Mouse (Mus musculus): Measurements from ENCODE around the gene Fkbp6. TPM values are rescaled to one million over a fixed set of nuclear protein-coding genes. Genes with fewer than 3 reads are reported as not detected.

Gene Fkbp6
- polyA plus RNA-seq, 1 experiment from 2014 or later: not detected

GRCm38 (mm10) chr5:135269451-135269850, 80.4 kb downstream of the Fkbp6 start:
- Histone ChIP-seq H3K4me2 (no peak overlapping the region), H3K27ac (no peak overlapping the region), H3K4me3 (no peak overlapping the region), H3K9ac (no peak overlapping the region), H3K27me3 (no peaks in the 10 kb centered on the region), H3K36me3 (ENCODE audit: poor library complexity, severe bottlenecking) (no peaks in the 10 kb centered on the region), H3K4me1 (peaks cover 34% of the 10 kb centered on the region), H3K9me3 (replicated peaks) (no peaks in the 10 kb centered on the region)
- no peak for ATAC-seq
- WGBS: 90% methylated on average over 8 of the region's 8 CpGs

GRCm38 (mm10) chr5:135264548-135264947, 85.3 kb downstream of the Fkbp6 start:
- WGBS: 57% methylated on average over 9 of the region's 9 CpGs
- H3K9ac ChIP-seq: peak overlapping the region; percentile 40; the same call in 1 of the 2 replicates
- H3K27ac ChIP-seq: peak overlapping the region; percentile 72
- peaks cover 26% of the 10 kb centered on the region for H3K4me1 ChIP-seq
- H3K4me3 ChIP-seq: no peak overlapping the region
- H3K9me3 ChIP-seq (replicated peaks): no peaks in the 10 kb centered on the region
- no peaks in the 10 kb centered on the region for H3K27me3 ChIP-seq
- no peaks in the 10 kb centered on the region for H3K36me3 ChIP-seq (ENCODE audit: poor library complexity, severe bottlenecking)
- 0 out of 2 replicates have a peak, but pooled peaks have one; percentile 10 for ATAC-seq
- H3K4me2 ChIP-seq: peak overlapping the region; percentile 34; the same call in 1 of the 2 replicates

DNA sequence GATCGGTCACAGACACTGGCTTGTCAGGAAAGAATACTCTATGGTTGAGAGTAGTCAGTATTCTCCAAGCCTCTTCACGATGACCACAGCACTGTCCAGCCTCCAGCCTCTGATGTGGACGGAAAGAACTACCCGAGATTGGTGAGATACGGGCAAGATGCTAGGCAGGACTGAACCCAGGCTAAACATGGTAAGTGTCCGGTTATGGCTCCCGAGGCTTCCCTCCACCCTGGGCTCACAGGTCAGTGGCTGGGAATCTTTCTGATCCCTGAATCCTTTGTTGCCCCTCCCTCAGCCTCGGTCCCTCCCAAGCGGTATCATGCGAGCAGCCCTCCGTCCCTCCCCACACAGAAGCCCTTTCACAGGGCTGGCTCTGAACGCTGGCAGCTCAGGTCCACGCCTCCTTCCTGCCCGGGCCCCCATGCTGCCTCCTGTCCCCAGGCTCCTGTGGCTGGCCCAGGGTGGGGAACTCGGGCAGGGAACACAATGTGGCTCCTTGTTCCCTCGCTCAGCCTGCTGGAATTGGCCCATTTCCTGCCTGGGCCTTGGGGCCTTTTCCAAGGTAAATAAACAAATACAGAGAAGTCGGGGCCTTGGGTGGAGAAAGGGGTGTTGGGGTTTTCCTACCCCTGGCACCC, 85.9 kb downstream of the Fkbp6 start:
- Histone ChIP-seq H3K27ac (peak overlapping the region; percentile 72), H3K4me3 (no peak overlapping the region), H3K4me1 (peaks cover 29% of the 10 kb centered on the region), H3K9ac (peak overlapping the region; percentile 40; the same call in 1 of the 2 replicates), H3K9me3 (replicated peaks) (no peaks in the 10 kb centered on the region), H3K27me3 (no peaks in the 10 kb centered on the region), H3K4me2 (peak overlapping the region; percentile 34), H3K36me3 (ENCODE audit: poor library complexity, severe bottlenecking) (no peaks in the 10 kb centered on the region)
- 19% methylated on average over 17 of the region's 17 CpGs for WGBS
- ATAC-seq: peak; percentile 84

GRCm38 (mm10) chr5:135258280-135259150, 91.3 kb downstream of the Fkbp6 start:
- Histone ChIP-seq H3K27ac (peak overlapping the region; percentile 95), H3K9ac (peak overlapping the region; percentile 53), H3K4me1 (peaks cover 39% of the 10 kb centered on the region), H3K4me2 (peak overlapping the region; percentile 52), H3K27me3 (no peaks in the 10 kb centered on the region), H3K4me3 (peak overlapping the region; percentile 20), H3K36me3 (ENCODE audit: poor library complexity, severe bottlenecking) (no peaks in the 10 kb centered on the region), H3K9me3 (replicated peaks) (no peaks in the 10 kb centered on the region)
- peak; percentile 48 for ATAC-seq
- 7% methylated on average over 30 of the region's 30 CpGs for WGBS

GRCm38 (mm10) chr5:135257559-135257958, 92.3 kb downstream of the Fkbp6 start:
- H3K9me3 ChIP-seq (replicated peaks): no peaks in the 10 kb centered on the region
- H3K9ac ChIP-seq: no peak overlapping the region
- no peak overlapping the region for H3K4me3 ChIP-seq
- H3K27me3 ChIP-seq: no peaks in the 10 kb centered on the region
- WGBS: 80% methylated on average over 12 of the region's 12 CpGs
- peak overlapping the region; percentile 95 for H3K27ac ChIP-seq
- no peak for ATAC-seq
- H3K36me3 ChIP-seq (ENCODE audit: poor library complexity, severe bottlenecking): no peaks in the 10 kb centered on the region
- H3K4me2 ChIP-seq: no peak overlapping the region
- H3K4me1 ChIP-seq: peaks cover 47% of the 10 kb centered on the region

DNA sequence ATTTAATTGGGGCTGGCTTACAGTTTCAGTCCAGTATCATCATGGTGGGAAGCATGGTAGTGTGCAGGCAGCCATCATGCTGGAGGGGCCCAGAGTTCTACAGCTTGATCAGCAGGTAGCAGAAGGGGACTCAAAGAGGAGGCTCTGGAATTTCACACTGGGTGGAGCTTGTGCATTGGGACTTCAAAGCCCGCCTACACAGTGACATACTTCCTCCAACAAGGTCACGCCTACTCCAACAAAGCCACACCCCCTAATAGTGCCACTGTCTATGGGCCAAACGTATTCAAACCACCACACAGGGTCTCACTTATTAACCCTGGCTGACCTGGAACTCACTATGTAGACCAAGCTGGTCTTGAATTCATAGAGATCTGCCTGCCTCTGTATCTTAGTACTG, 93.7 kb downstream of the Fkbp6 start:
- ATAC-seq: no peak
- Histone ChIP-seq H3K4me1 (peaks cover 60% of the 10 kb centered on the region), H3K4me2 (no peak overlapping the region), H3K4me3 (no peak overlapping the region), H3K9me3 (replicated peaks) (no peaks in the 10 kb centered on the region), H3K9ac (no peak overlapping the region), H3K36me3 (ENCODE audit: poor library complexity, severe bottlenecking) (no peaks in the 10 kb centered on the region), H3K27me3 (no peaks in the 10 kb centered on the region), H3K27ac (no peak overlapping the region)
- WGBS: 90% methylated on average over 3 of the region's 3 CpGs

DNA sequence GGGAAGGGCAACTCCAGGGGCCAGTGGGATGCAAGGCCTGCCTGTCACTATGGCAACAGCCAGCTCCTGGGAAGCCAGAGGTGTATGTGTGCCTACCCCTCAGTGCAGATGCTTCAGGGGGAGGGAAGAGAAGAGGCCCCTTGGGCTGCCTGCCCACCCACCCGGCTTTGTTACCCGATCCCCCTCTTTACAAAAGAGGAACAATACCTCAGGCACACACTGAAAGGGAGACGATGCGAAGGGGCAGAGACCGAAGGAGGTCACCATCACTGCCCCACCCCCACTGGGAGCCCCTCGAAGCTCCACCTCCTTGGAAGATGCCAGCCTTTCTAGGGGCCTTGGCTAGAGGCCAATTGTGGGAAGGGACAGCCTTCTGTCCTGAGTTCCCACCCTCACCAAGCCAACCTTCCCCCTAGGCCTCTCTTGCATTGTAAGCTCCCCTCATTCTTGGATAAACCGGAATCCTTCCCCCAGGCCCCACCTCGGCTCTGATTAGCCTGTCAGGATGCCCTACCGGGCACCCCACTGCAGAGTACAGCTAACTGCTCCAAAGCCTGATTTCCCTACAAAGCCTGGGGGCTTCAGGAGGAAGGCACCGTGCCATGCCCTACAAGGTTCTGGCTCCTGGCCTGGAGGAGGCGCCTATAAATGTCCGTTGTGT, 96.0 kb downstream of the Fkbp6 start:
- H3K4me3 ChIP-seq: no peak overlapping the region
- peaks cover 5% of the 10 kb centered on the region; the same call in 1 of the 2 replicates for H3K36me3 ChIP-seq (ENCODE audit: poor library complexity, severe bottlenecking)
- ATAC-seq: peak; percentile 70
- 1% methylated on average over 12 of the region's 12 CpGs for WGBS
- H3K9me3 ChIP-seq (replicated peaks): no peaks in the 10 kb centered on the region
- peak overlapping the region; percentile 29 for H3K4me2 ChIP-seq
- peaks cover 17% of the 10 kb centered on the region for H3K27me3 ChIP-seq
- peaks cover 65% of the 10 kb centered on the region for H3K4me1 ChIP-seq
- H3K27ac ChIP-seq: peak overlapping the region; percentile 86
- 0 out of 2 replicates have a peak overlapping the region, but pooled peaks have one; percentile 12 for H3K9ac ChIP-seq

GRCm38 (mm10) chr5:135251079-135251454, 98.8 kb downstream of the Fkbp6 start, which contains the start of gene Fzd9:
TSS of gene Fzd9 (minus strand) at chr5:135251230.
- under 1% methylated on average over 26 of the region's 51 CpGs for WGBS
- ATAC-seq: peak; percentile 83
- peaks cover 85% of the 10 kb centered on the region for H3K4me1 ChIP-seq
- H3K9me3 ChIP-seq (replicated peaks): no peaks in the 10 kb centered on the region
- H3K36me3 ChIP-seq (ENCODE audit: poor library complexity, severe bottlenecking): peaks cover 18% of the 10 kb centered on the region
- H3K27me3 ChIP-seq: peaks cover 17% of the 10 kb centered on the region
- H3K4me3 ChIP-seq: peak within 1 kb of the TSS; percentile 64
- H3K27ac ChIP-seq: peak within 1 kb of the TSS; percentile 86
- H3K4me2 ChIP-seq: peak within 1 kb of the TSS; percentile 97
- peak within 1 kb of the TSS; percentile 80 for H3K9ac ChIP-seq

- H3K27me3 ChIP-seq: peaks cover 17% of the 10 kb centered on the region
- peaks cover 89% of the 10 kb centered on the region for H3K4me1 ChIP-seq
- H3K4me3 ChIP-seq: peak overlapping the region; percentile 64
- ATAC-seq: peak; percentile 50
- H3K9me3 ChIP-seq (replicated peaks): no peaks in the 10 kb centered on the region
- peak overlapping the region; percentile 80 for H3K9ac ChIP-seq
- peak overlapping the region; percentile 97 for H3K4me2 ChIP-seq
- H3K36me3 ChIP-seq (ENCODE audit: poor library complexity, severe bottlenecking): peaks cover 24% of the 10 kb centered on the region
- H3K27ac ChIP-seq: peak overlapping the region; percentile 68
- 1% methylated on average over 75 of the region's 92 CpGs for WGBS
Observed at GRCm38 (mm10) chr5:135250186-135251078, 99.4 kb downstream of the Fkbp6 start.

GRCm38 (mm10) chr5:135248956-135249676, 100.7 kb downstream of the Fkbp6 start:
- peak overlapping the region; percentile 35; the same call in 1 of the 2 replicates for H3K27ac ChIP-seq
- ATAC-seq: no peak
- 60% methylated on average over 16 of the region's 16 CpGs for WGBS
- peaks cover 81% of the 10 kb centered on the region for H3K4me1 ChIP-seq
- peak overlapping the region; percentile 64 for H3K4me3 ChIP-seq
- H3K36me3 ChIP-seq (ENCODE audit: poor library complexity, severe bottlenecking): peaks cover 38% of the 10 kb centered on the region
- peak overlapping the region; percentile 80 for H3K9ac ChIP-seq
- H3K27me3 ChIP-seq: peaks cover 17% of the 10 kb centered on the region
- no peaks in the 10 kb centered on the region for H3K9me3 ChIP-seq (replicated peaks)
- H3K4me2 ChIP-seq: peak overlapping the region; percentile 97
